Mouse (Mus musculus): ENCODE data around the gene Jazf1. TPM values are rescaled to one million over a fixed set of nuclear protein-coding genes. Genes with fewer than 3 reads are reported as not detected.

The Jazf1 gene
- polyA plus RNA-seq, 2 experiments = 0.71 to 1.2 TPM

- DNase-seq (ENCODE audit: low read depth in 3 of 3, low spot score in 3 of 3) = no peak
Observed at GRCm38 (mm10) chr6:52987905-52988640, 80.4 kb downstream of the Jazf1 start.

GRCm38 (mm10) chr6:52987391-52987790 lies 81.0 kb downstream of the Jazf1 start:
- peak; percentile 70 for TF ChIP-seq CTCF (IDR thresholded peaks at IDR 0.05; ENCODE audit: low read depth)
- no peak for TF ChIP-seq EP300 (IDR thresholded peaks at IDR 0.05; ENCODE audit: low read depth)
- H3K27ac ChIP-seq = no peak overlapping the region
- H3K4me2 ChIP-seq (ENCODE audit: low read depth) = no peak overlapping the region
- peak in 1 of 3 experiments; percentile 11 for DNase-seq (ENCODE audit: low read depth in 3 of 3, low spot score in 3 of 3)
- no peak overlapping the region for H3K4me3 ChIP-seq (ENCODE audit: insufficient read depth in 1 of 2, low read depth in 2 of 2, low read length in 2 of 2)
- H3K4me1 ChIP-seq (replicated peaks; ENCODE audit: control insufficient read depth in 2 of 2, insufficient read depth in 2 of 2, low read length in 1 of 2) = no peaks in the 10 kb centered on the region
- ATAC-seq (ENCODE audit: insufficient read depth) = no peak
- no peaks in the 10 kb centered on the region for H3K36me3 ChIP-seq (replicated peaks; ENCODE audit: control insufficient read depth, insufficient read depth, low read depth)
- H3K27me3 ChIP-seq (ENCODE audit: control insufficient read depth, insufficient read depth, low read length) = no peaks in the 10 kb centered on the region
- no peak overlapping the region for H3K9ac ChIP-seq (replicated peaks)
- no peaks in the 10 kb centered on the region for H3K9me3 ChIP-seq (ENCODE audit: control insufficient read depth, low read length)
- WGBS (ENCODE audit: insufficient replicate concordance) = 47% methylated on average over 4 of the region's 4 CpGs

More at GRCm38 (mm10) chr6:52987905-52988640, 80.4 kb downstream of the Jazf1 start:
- Histone ChIP-seq H3K27me3 (ENCODE audit: control insufficient read depth, insufficient read depth, low read length) (no peaks in the 10 kb centered on the region), H3K4me2 (ENCODE audit: low read depth) (no peak overlapping the region), H3K4me3 (ENCODE audit: insufficient read depth in 1 of 2, low read depth in 2 of 2, low read length in 2 of 2) (no peak overlapping the region), H3K36me3 (replicated peaks; ENCODE audit: control insufficient read depth, insufficient read depth, low read depth) (no peaks in the 10 kb centered on the region), H3K9ac (replicated peaks) (no peak overlapping the region), H3K4me1 (replicated peaks; ENCODE audit: control insufficient read depth in 2 of 2, insufficient read depth in 2 of 2, low read length in 1 of 2) (no peaks in the 10 kb centered on the region), H3K9me3 (ENCODE audit: control insufficient read depth, low read length) (no peaks in the 10 kb centered on the region), H3K27ac (no peak overlapping the region)
- WGBS (ENCODE audit: insufficient replicate concordance) = 65% methylated on average over 6 of the region's 6 CpGs
- no peak for TF ChIP-seq CTCF (IDR thresholded peaks at IDR 0.05; ENCODE audit: low read depth)
- no peak for TF ChIP-seq EP300 (IDR thresholded peaks at IDR 0.05; ENCODE audit: low read depth)
- ATAC-seq (ENCODE audit: insufficient read depth) = no peak

DNA sequence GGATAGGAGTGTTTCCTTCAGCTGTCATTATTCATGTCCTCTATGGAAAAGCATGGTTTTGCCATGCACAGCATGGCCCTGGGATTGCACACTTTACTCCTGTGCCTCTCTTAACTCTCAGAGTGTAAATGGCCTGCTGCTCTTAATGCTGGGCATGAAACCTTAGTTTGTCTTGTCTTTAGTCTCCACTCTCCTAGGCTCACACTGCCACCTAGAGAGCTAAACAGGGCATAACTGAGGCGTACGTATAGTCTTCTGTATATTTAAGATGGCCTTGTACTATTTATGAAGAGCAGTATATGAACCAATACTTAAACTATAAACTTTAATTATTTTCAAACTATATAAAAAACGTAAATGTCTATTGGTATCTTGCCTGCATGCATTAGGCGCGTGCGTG lies 86.3 kb downstream of the Jazf1 start:
- no peak overlapping the region for H3K9ac ChIP-seq (replicated peaks)
- no peaks in the 10 kb centered on the region for H3K9me3 ChIP-seq (ENCODE audit: control insufficient read depth, low read length)
- DNase-seq (ENCODE audit: low read depth in 3 of 3, low spot score in 3 of 3) (no peak), ATAC-seq (ENCODE audit: insufficient read depth) (no peak)
- H3K36me3 ChIP-seq (replicated peaks; ENCODE audit: control insufficient read depth, insufficient read depth, low read depth) = no peaks in the 10 kb centered on the region
- TF ChIP-seq EP300 (IDR thresholded peaks at IDR 0.05; ENCODE audit: low read depth) (no peak), CTCF (IDR thresholded peaks at IDR 0.05; ENCODE audit: low read depth) (no peak)
- 65% methylated on average over 6 of the region's 6 CpGs for WGBS (ENCODE audit: insufficient replicate concordance)
- no peak overlapping the region for H3K27ac ChIP-seq
- no peak overlapping the region for H3K4me3 ChIP-seq (ENCODE audit: insufficient read depth in 1 of 2, low read depth in 2 of 2, low read length in 2 of 2)
- no peaks in the 10 kb centered on the region for H3K27me3 ChIP-seq (ENCODE audit: control insufficient read depth, insufficient read depth, low read length)
- H3K4me1 ChIP-seq (replicated peaks; ENCODE audit: control insufficient read depth in 2 of 2, insufficient read depth in 2 of 2, low read length in 1 of 2) = no peaks in the 10 kb centered on the region
- H3K4me2 ChIP-seq (ENCODE audit: low read depth) = no peak overlapping the region

- H3K4me3 ChIP-seq (ENCODE audit: insufficient read depth in 1 of 2, low read depth in 2 of 2, low read length in 2 of 2) = no peak overlapping the region
- no peak overlapping the region for H3K27ac ChIP-seq
- H3K4me1 ChIP-seq (replicated peaks; ENCODE audit: control insufficient read depth in 2 of 2, insufficient read depth in 2 of 2, low read length in 1 of 2) = no peaks in the 10 kb centered on the region
- H3K36me3 ChIP-seq (replicated peaks; ENCODE audit: control insufficient read depth, insufficient read depth, low read depth) = no peaks in the 10 kb centered on the region
- WGBS (ENCODE audit: insufficient replicate concordance) = 63% methylated on average over 6 of the region's 6 CpGs
- no peaks in the 10 kb centered on the region for H3K27me3 ChIP-seq (ENCODE audit: control insufficient read depth, insufficient read depth, low read length)
- no peaks in the 10 kb centered on the region for H3K9me3 ChIP-seq (ENCODE audit: control insufficient read depth, low read length)
- ATAC-seq (ENCODE audit: insufficient read depth) (no peak), DNase-seq (ENCODE audit: low read depth in 3 of 3, low spot score in 3 of 3) (no peak)
- H3K9ac ChIP-seq (replicated peaks) = no peak overlapping the region
- no peak overlapping the region for H3K4me2 ChIP-seq (ENCODE audit: low read depth)
- TF ChIP-seq EP300 (IDR thresholded peaks at IDR 0.05; ENCODE audit: low read depth) (no peak), CTCF (IDR thresholded peaks at IDR 0.05; ENCODE audit: low read depth) (no peak)
Observed at GRCm38 (mm10) chr6:52979503-52979902, 88.9 kb downstream of the Jazf1 start.

DNA sequence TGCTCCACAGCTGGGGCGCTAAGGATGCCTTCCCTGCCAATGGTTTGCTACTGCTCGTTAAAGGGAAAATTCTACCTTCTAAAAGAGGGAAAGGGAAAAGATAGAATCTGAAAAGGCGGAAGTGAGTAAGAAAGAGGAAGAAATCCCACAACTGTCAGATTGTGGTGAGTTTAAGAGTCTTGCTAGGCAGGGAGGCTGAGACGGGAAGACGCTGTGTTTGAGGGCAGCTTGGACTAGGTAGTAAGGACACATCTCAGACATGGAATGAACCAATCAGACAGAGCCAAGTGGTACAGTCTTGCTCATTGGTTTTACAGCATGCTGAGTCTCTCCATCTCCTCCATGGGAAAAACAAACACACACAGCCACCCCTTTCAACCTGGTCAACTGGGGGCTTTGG lies 95.1 kb downstream of the Jazf1 start:
- TF ChIP-seq EP300 (IDR thresholded peaks at IDR 0.05; ENCODE audit: low read depth) (no peak), CTCF (IDR thresholded peaks at IDR 0.05; ENCODE audit: low read depth) (no peak)
- no peak for ATAC-seq (ENCODE audit: insufficient read depth)
- 32% methylated on average over 5 of the region's 5 CpGs for WGBS (ENCODE audit: insufficient replicate concordance)

More for the DNA sequence above, 95.1 kb downstream of the Jazf1 start:
- H3K36me3 ChIP-seq (replicated peaks; ENCODE audit: control insufficient read depth, insufficient read depth, low read depth) = no peaks in the 10 kb centered on the region
- H3K27ac ChIP-seq = no peak overlapping the region
- H3K9ac ChIP-seq (replicated peaks) = no peak overlapping the region
- no peaks in the 10 kb centered on the region for H3K27me3 ChIP-seq (ENCODE audit: control insufficient read depth, insufficient read depth, low read length)
- H3K4me1 ChIP-seq (replicated peaks; ENCODE audit: control insufficient read depth in 2 of 2, insufficient read depth in 2 of 2, low read length in 1 of 2) = no peaks in the 10 kb centered on the region
- H3K4me3 ChIP-seq (ENCODE audit: insufficient read depth in 1 of 2, low read depth in 2 of 2, low read length in 2 of 2) = no peak overlapping the region
- no peak for DNase-seq (ENCODE audit: low read depth in 3 of 3, low spot score in 3 of 3)
- no peak overlapping the region for H3K4me2 ChIP-seq (ENCODE audit: low read depth)
- no peaks in the 10 kb centered on the region for H3K9me3 ChIP-seq (ENCODE audit: control insufficient read depth, low read length)

Data from liver, embryonic 14.5 days (tissue).